Mouse (Mus musculus) small intestine, adult 2 months (tissue): Measurements from ENCODE around the gene Cib4.

Experiments used
- CTCF ChIP-seq: fragments of 200-500 bp; IDR thresholded peaks from 2 replicates; pipeline ENCODE4 v1.5.1; 2012; ENCODE audit warnings: low read depth, mild to moderate bottlenecking, control low read depth, inconsistent platforms, low read length, moderate library complexity, mixed read lengths; ENCODE audit not compliant: insufficient replicate concordance, insufficient read length; ENCODE audit errors: extremely low read depth
- POLR2A ChIP-seq: fragments of 200-500 bp; IDR thresholded peaks from 2 replicates; pipeline ENCODE4 v1.6.1; 2012; ENCODE audit warnings: low read depth, mild to moderate bottlenecking, control low read depth, inconsistent platforms, low read length, moderate library complexity

DNA sequence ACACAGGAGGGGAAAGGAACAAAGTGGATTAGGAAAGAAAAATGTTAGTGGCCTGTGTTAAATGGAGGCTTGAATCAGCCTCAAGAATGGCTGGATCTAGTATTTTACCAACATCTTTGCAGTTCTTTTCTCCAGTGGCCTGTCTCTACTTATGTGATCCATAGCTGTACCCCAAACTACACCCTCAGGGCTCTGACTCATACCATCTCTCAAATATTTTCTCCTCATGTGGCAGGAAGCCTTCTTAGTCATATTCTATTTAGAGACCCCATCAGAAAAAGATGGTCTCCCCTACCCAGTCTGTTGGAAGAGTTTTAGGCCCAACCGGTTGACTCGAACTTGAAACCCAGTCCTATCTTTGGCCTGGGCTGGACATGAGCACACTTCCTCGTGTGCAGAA is 13.8 kb upstream of the Cib4 start:
- TF ChIP-seq POLR2A (no peak), CTCF (no peak)
